Mouse (Mus musculus) stomach, embryonic 16.5 days (tissue): ENCODE measurements around the gene Pask. TPM values are rescaled to one million over a fixed set of nuclear protein-coding genes. Genes with fewer than 3 reads are reported as not detected.
A peak's percentile ranks its signal among the peaks of the same experiment; 100 is the strongest.

ENCODE experiments used
- ATAC-seq: fragments of 200-750 bp; cut with Nextera tagmentation; 2 replicates; pipeline ENCODE4 v1.8.0; 2017; ENCODE audit warnings: moderate number of reproducible peaks, moderate TSS enrichment; ENCODE audit not compliant: insufficient read depth, low FRiP score
- H3K27ac ChIP-seq: fragments of 300-500 bp; sonication (generic); 2 replicates; pipeline ENCODE4 v1.5.1; 2014; ENCODE audit warnings: low read length
- H3K27me3 ChIP-seq: fragments of 300-500 bp; sonication (generic); 2 replicates; pipeline ENCODE4 v1.6.1; 2014; ENCODE audit warnings: low read length, control low read depth, mixed read lengths; ENCODE audit not compliant: control insufficient read depth, insufficient read depth
- H3K36me3 ChIP-seq: fragments of 300-500 bp; sonication (generic); 2 replicates; pipeline ENCODE4 v1.6.1; 2014; ENCODE audit warnings: low read length; ENCODE audit not compliant: control insufficient read depth, insufficient read depth
- H3K4me1 ChIP-seq: fragments of 300-500 bp; sonication (generic); 2 replicates; pipeline ENCODE4 v1.6.1; 2014; ENCODE audit warnings: low read length, control low read depth, mixed read lengths; ENCODE audit not compliant: control insufficient read depth, insufficient read depth
- H3K4me2 ChIP-seq: fragments of 300-500 bp; sonication (generic); 2 replicates; pipeline ENCODE4 v1.6.1; 2014; ENCODE audit warnings: low read depth, low read length, mixed read lengths
- H3K4me3 ChIP-seq: fragments of 300-500 bp; sonication (generic); replicated peaks from 2 replicates; pipeline ENCODE4 v1.5.1; 2014; ENCODE audit warnings: mild to moderate bottlenecking, low read length
- H3K9ac ChIP-seq: fragments of 300-500 bp; sonication (generic); 2 replicates; pipeline ENCODE4 v1.6.1; 2014; ENCODE audit warnings: low read length
- H3K9me3 ChIP-seq: fragments of 300-500 bp; sonication (generic); replicated peaks from 2 replicates; pipeline ENCODE4 v1.6.1; 2016; ENCODE audit warnings: low read length, control low read depth; ENCODE audit not compliant: control insufficient read depth
- WGBS: fragments of 180-500 bp; shearing (Covaris S2); extraction: QIAGEN DNeasy Blood & Tissue Kit; methylation state at CpG from one replicate; pipeline ENCODE4 v1.1.7; 2014; 5-methylcytosine and 5-hydroxymethylcytosine counted together
- polyA plus RNA-seq: library from polyadenylated mRNA; unstranded; fragments of >200 nt; fragmentation: Nextera tagmentation; extraction: Ambion mirVana; gene quantifications from 2 replicates; pipeline ENCODE4 v1.2.1, GENCODE M21; 2015

Pask gene
- polyA plus RNA-seq, 1 experiment from 2014 or later, result 13.8 TPM

GRCm38 (mm10) chr1:93349701-93350100 lies 6.4 kb upstream of the Pask start:
- no peak overlapping the region for H3K4me3 ChIP-seq
- H3K4me1 ChIP-seq, result peaks cover under 1% of the 10 kb centered on the region
- no peaks in the 10 kb centered on the region for H3K27me3 ChIP-seq
- no peak overlapping the region for H3K4me2 ChIP-seq
- H3K36me3 ChIP-seq, result peaks cover 19% of the 10 kb centered on the region
- 76% methylated on average over 4 of the region's 4 CpGs for WGBS
- ATAC-seq, result no peak
- no peak overlapping the region for H3K27ac ChIP-seq
- no peak overlapping the region for H3K9ac ChIP-seq
- no peaks in the 10 kb centered on the region for H3K9me3 ChIP-seq

GRCm38 (mm10) chr1:93347176-93347575 lies 3.9 kb upstream of the Pask start:
- Histone ChIP-seq H3K4me3 (no peak overlapping the region), H3K36me3 (peaks cover 11% of the 10 kb centered on the region), H3K9me3 (no peaks in the 10 kb centered on the region), H3K27ac (no peak overlapping the region), H3K27me3 (no peaks in the 10 kb centered on the region), H3K9ac (no peak overlapping the region), H3K4me2 (no peak overlapping the region), H3K4me1 (peaks cover 6% of the 10 kb centered on the region)
- ATAC-seq, result no peak
- 88% methylated on average over 5 of the region's 5 CpGs for WGBS

- Histone ChIP-seq H3K4me1 (peaks cover 13% of the 10 kb centered on the region), H3K4me2 (peak overlapping the region; percentile 78), H3K27ac (peak overlapping the region; percentile 46; the same call in 1 of the 2 replicates), H3K9ac (peak overlapping the region; percentile 91), H3K36me3 (peaks cover 7% of the 10 kb centered on the region; the same call in 1 of the 2 replicates), H3K4me3 (peak overlapping the region; percentile 93), H3K27me3 (no peaks in the 10 kb centered on the region), H3K9me3 (no peaks in the 10 kb centered on the region)
- 0% methylated on average over 39 of the region's 39 CpGs for WGBS
- peak; percentile 95 for ATAC-seq
Measured at GRCm38 (mm10) chr1:93343504-93344047, 294 bp upstream of the Pask start.

DNA sequence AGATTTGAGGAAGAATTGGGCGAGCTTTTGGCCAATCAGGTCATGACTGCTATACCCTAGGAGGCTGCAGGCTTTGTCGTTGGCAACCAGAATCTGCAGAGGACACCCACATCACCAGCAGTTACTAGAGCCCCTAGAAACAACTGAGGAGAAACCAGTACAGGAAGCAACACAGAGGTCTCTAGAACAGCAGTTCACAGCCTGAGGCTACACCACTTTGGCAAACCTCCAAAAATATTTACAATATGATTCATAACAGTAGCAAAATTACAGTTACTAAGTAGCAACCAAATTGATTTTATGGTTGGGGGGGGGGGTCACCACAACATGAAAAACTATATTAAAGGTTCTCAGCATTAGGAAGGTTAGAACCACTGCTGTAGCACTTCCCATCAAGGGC lies 8.7 kb downstream of the Pask start:
- no peak for ATAC-seq
- no peaks in the 10 kb centered on the region for H3K4me1 ChIP-seq
- no peak overlapping the region for H3K27ac ChIP-seq
- H3K9ac ChIP-seq, result no peak overlapping the region
- no peak overlapping the region for H3K4me3 ChIP-seq
- H3K4me2 ChIP-seq, result no peak overlapping the region
- H3K27me3 ChIP-seq, result no peaks in the 10 kb centered on the region
- 66% methylated on average over 2 of the region's 2 CpGs for WGBS
- no peaks in the 10 kb centered on the region; the same call in 1 of the 2 replicates for H3K36me3 ChIP-seq
- H3K9me3 ChIP-seq, result no peaks in the 10 kb centered on the region

DNA sequence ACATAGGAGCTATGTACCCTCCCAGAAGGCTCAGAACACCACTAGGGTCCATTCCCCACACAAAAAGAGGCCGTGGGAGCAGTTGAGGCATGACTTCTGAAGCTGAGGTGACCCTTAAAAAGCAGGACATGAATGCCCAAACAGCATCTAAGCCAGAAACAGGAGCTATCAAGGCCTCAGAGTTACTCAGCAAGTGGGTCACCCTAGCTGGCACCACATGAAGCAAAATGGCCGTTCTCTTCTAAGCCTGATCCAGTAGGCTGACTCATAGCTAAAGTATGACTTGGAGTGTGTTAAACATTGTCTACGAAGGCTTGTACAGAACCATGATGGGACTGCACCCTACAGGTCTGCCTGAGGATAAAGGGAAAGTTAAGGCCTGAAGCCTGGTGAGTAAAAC lies 16.8 kb downstream of the Pask start:
- no peaks in the 10 kb centered on the region for H3K4me1 ChIP-seq
- H3K27ac ChIP-seq, result no peak overlapping the region
- no peaks in the 10 kb centered on the region for H3K27me3 ChIP-seq
- ATAC-seq, result no peak
- no peaks in the 10 kb centered on the region for H3K9me3 ChIP-seq
- no peak overlapping the region for H3K4me3 ChIP-seq
- no peak overlapping the region for H3K9ac ChIP-seq
- H3K4me2 ChIP-seq, result no peak overlapping the region
- peaks cover 10% of the 10 kb centered on the region; the same call in 1 of the 2 replicates for H3K36me3 ChIP-seq
- WGBS, result 84% methylated on average over 3 of the region's 3 CpGs

GRCm38 (mm10) chr1:93323973-93324372 lies 19.3 kb downstream of the Pask start:
- Histone ChIP-seq H3K27me3 (no peaks in the 10 kb centered on the region), H3K9me3 (no peaks in the 10 kb centered on the region), H3K27ac (no peak overlapping the region), H3K36me3 (peaks cover 15% of the 10 kb centered on the region; the same call in 1 of the 2 replicates), H3K4me2 (no peak overlapping the region), H3K9ac (no peak overlapping the region), H3K4me1 (no peaks in the 10 kb centered on the region), H3K4me3 (no peak overlapping the region)
- no peak for ATAC-seq
- 92% methylated on average over 6 of the region's 6 CpGs for WGBS

DNA sequence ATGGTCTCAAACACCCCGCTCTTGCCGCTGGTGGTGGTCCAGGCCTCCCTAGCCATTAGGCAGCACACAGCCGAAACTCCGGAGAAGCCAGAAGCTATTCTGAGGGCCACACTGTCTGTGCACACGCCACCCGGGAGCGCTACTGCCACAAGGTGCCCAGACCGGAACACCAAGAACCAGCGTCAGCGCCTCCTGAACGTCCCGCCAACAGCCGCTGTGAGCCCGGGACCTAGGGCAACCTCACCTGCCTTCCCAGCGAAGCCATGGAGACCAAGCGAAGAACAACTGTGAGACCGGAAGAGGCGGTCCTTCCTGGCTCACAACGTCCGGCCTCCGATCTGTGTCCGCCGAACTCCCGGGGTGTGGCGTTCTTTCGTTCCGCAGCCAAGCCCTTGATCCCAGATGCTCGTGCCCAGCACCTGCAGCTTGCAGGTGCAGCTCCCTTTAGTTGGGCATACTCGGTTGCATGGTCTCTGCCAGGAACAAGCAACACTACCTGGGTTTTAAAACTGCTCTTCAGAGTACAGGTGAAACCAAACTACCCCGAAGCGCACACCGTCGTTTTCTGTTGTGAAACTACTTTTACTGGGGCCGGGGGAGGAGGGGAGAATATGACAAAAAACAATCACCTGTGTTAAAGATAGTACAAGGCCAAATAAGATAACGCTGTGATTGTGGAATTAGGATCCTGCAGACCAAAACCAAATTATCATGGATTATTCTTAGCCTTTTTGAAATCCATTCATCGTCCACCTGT lies 37.5 kb downstream of the Pask start, which contains the start of gene Mterf4:
Gene Mterf4 (minus strand): TSS at position 335 of the 757 bp plus-strand sequence.
- peak within 1 kb of the TSS; percentile 75 for H3K4me2 ChIP-seq
- no peaks in the 10 kb centered on the region for H3K9me3 ChIP-seq
- no peaks in the 10 kb centered on the region for H3K27me3 ChIP-seq
- peaks cover 4% of the 10 kb centered on the region; the same call in 1 of the 2 replicates for H3K4me1 ChIP-seq
- 0 out of 2 replicates have a peak within 1 kb of the TSS, but pooled peaks have one; percentile 23 for H3K27ac ChIP-seq
- ATAC-seq, result peak; percentile 94
- 7% methylated on average over 36 of the region's 36 CpGs for WGBS
- 0 out of 2 replicates have a peak, but pooled peaks cover 6% of the 10 kb centered on the region for H3K36me3 ChIP-seq
- peak within 1 kb of the TSS; percentile 80 for H3K4me3 ChIP-seq
- peak within 1 kb of the TSS; percentile 81 for H3K9ac ChIP-seq

DNA sequence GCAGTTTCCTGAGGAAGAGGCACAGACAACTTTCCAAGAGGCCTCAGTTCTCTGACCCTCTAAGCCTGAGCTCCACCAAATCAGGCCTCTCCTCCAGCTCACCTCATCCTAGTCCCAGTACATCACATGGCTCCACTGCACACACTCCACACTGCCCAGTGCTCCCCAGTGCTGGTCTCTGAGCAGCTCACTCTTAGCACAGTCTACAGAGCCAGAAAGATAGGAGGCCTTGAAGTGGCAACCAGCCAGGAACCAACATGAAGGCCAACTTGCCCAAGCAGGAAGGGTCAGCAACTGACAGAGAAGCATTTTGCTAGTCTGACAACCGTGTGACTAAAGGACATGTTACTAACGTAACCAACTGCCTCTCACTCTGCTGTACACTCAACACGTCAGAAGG lies 42.7 kb downstream of the Pask start:
- Histone ChIP-seq H3K4me1 (peaks cover 4% of the 10 kb centered on the region; the same call in 1 of the 2 replicates), H3K27me3 (no peaks in the 10 kb centered on the region), H3K36me3 (0 out of 2 replicates have a peak, but pooled peaks cover 6% of the 10 kb centered on the region), H3K4me3 (no peak overlapping the region), H3K9me3 (no peaks in the 10 kb centered on the region), H3K27ac (no peak overlapping the region), H3K4me2 (no peak overlapping the region), H3K9ac (no peak overlapping the region)
- WGBS, result 82% methylated on average over 3 of the region's 3 CpGs
- no peak for ATAC-seq

- no peak overlapping the region for H3K4me2 ChIP-seq
- H3K36me3 ChIP-seq, result 0 out of 2 replicates have a peak, but pooled peaks cover 6% of the 10 kb centered on the region
- H3K27me3 ChIP-seq, result no peaks in the 10 kb centered on the region
- H3K9ac ChIP-seq, result no peak overlapping the region
- no peak overlapping the region for H3K27ac ChIP-seq
- H3K4me1 ChIP-seq, result no peaks in the 10 kb centered on the region
- ATAC-seq, result no peak
- H3K9me3 ChIP-seq, result no peaks in the 10 kb centered on the region
- no peak overlapping the region for H3K4me3 ChIP-seq
- WGBS, result 72% methylated on average over 4 of the region's 4 CpGs
Measured at GRCm38 (mm10) chr1:93299791-93300190, 43.5 kb downstream of the Pask start.
